Mouse (Mus musculus) G1E-ER4 (cell line): ENCODE data around the gene Plekhm3. TPM values are rescaled to one million over a fixed set of nuclear protein-coding genes. Genes with fewer than 3 reads are reported as not detected.

Source experiments
- GATA1 ChIP-seq: IDR thresholded peaks from one replicate; pipeline ENCODE4 v1.8.0; 2012; ENCODE audit warnings: low read length, inconsistent platforms
- polyA plus RNA-seq: library from polyadenylated mRNA; stranded (reverse); fragments of >175 nt; gene quantifications from 2 replicates; pipeline ENCODE4 v1.2.3, GENCODE M21; 2012

The Plekhm3 gene
- polyA plus RNA-seq, 1 experiment: 1.8 TPM

GRCm38 (mm10) chr1:64860235-64860920 lies 96.2 kb downstream of the Plekhm3 start:
- TF ChIP-seq GATA1: no peak

- TF ChIP-seq GATA1: no peak
Measured at GRCm38 (mm10) chr1:64859826-64860225, 96.8 kb downstream of the Plekhm3 start.

GRCm38 (mm10) chr1:64854835-64855234 lies 101.8 kb downstream of the Plekhm3 start:
- no peak for TF ChIP-seq GATA1

- no peak for TF ChIP-seq GATA1
Measured at GRCm38 (mm10) chr1:64853738-64854730, 102.6 kb downstream of the Plekhm3 start.

GRCm38 (mm10) chr1:64853244-64853643 lies 103.4 kb downstream of the Plekhm3 start:
- no peak for TF ChIP-seq GATA1

- TF ChIP-seq GATA1: no peak
Measured at GRCm38 (mm10) chr1:64852272-64852671, 104.4 kb downstream of the Plekhm3 start.

- TF ChIP-seq GATA1: no peak
Measured at GRCm38 (mm10) chr1:64850345-64850744, 106.3 kb downstream of the Plekhm3 start.

- no peak for TF ChIP-seq GATA1
Measured at GRCm38 (mm10) chr1:64848996-64849395, 107.6 kb downstream of the Plekhm3 start.

GRCm38 (mm10) chr1:64848081-64848480 lies 108.5 kb downstream of the Plekhm3 start:
- no peak for TF ChIP-seq GATA1

GRCm38 (mm10) chr1:64847565-64847964 lies 109.1 kb downstream of the Plekhm3 start:
- TF ChIP-seq GATA1: no peak

GRCm38 (mm10) chr1:64844978-64845377 lies 111.6 kb downstream of the Plekhm3 start:
- no peak for TF ChIP-seq GATA1

GRCm38 (mm10) chr1:64843900-64844616 lies 112.6 kb downstream of the Plekhm3 start:
- no peak for TF ChIP-seq GATA1

GRCm38 (mm10) chr1:64840930-64841329 lies 115.7 kb downstream of the Plekhm3 start:
- no peak for TF ChIP-seq GATA1

- TF ChIP-seq GATA1: no peak
Measured at GRCm38 (mm10) chr1:64836584-64836983, 120.0 kb downstream of the Plekhm3 start.

- TF ChIP-seq GATA1: no peak
Measured at GRCm38 (mm10) chr1:64836114-64836513, 120.5 kb downstream of the Plekhm3 start.

- no peak for TF ChIP-seq GATA1
Measured at GRCm38 (mm10) chr1:64831552-64831951, 125.1 kb downstream of the Plekhm3 start.
